Mouse (Mus musculus) ES-Bruce4 (cell line): ENCODE results near the gene Xndc1. TPM values are rescaled to one million over a fixed set of nuclear protein-coding genes. Genes with fewer than 3 reads are reported as not detected.
"Not testable (repeated sequence)": the region's sequence is repeated elsewhere in the genome, so short reads cannot be mapped to it uniquely, and the experiment has no call there.

Experiments
- H3K27ac ChIP-seq: 2 replicates; pipeline ENCODE4 v1.5.1; 2012; ENCODE audit warnings: low read length, inconsistent platforms; ENCODE audit not compliant: insufficient read depth
- H3K27me3 ChIP-seq: 2 replicates; pipeline ENCODE4 v1.6.1; 2012; ENCODE audit warnings: mild to moderate bottlenecking, low read length, inconsistent platforms; ENCODE audit not compliant: control insufficient read depth, poor library complexity, insufficient read depth, severe bottlenecking
- H3K36me3 ChIP-seq: 2 replicates; pipeline ENCODE4 v1.6.1; 2012; ENCODE audit warnings: inconsistent platforms, mild to moderate bottlenecking, low read length, moderate library complexity; ENCODE audit not compliant: control insufficient read depth, poor library complexity, insufficient read depth, severe bottlenecking
- H3K4me1 ChIP-seq: one replicate; pipeline ENCODE4 v1.8.1; 2011; ENCODE audit warnings: low read length; ENCODE audit not compliant: control insufficient read depth, insufficient read depth
- H3K4me3 ChIP-seq: 2 replicates; pipeline ENCODE4 v1.5.1; 2011; ENCODE audit warnings: low read depth, mild to moderate bottlenecking, low read length
- H3K9ac ChIP-seq: 2 replicates; pipeline ENCODE4 v1.6.1; 2012; ENCODE audit warnings: low read depth, mild to moderate bottlenecking, inconsistent platforms; ENCODE audit not compliant: poor library complexity, severe bottlenecking
- H3K9me3 ChIP-seq: replicated peaks from 2 replicates; pipeline ENCODE4 v1.6.1; 2012; ENCODE audit warnings: mild to moderate bottlenecking, low read length, inconsistent platforms; ENCODE audit not compliant: control insufficient read depth, poor library complexity, insufficient read depth, severe bottlenecking
- CTCF ChIP-seq: IDR thresholded peaks from one replicate; pipeline ENCODE4 v1.8.1; 2011; ENCODE audit warnings: low read depth, low read length
- EP300 ChIP-seq: IDR thresholded peaks from 2 replicates; pipeline ENCODE4 v1.6.1; 2011; ENCODE audit warnings: low read depth, low read length; ENCODE audit not compliant: insufficient read depth
- POLR2A ChIP-seq: IDR thresholded peaks from one replicate; pipeline ENCODE4 v1.8.1; 2011; ENCODE audit warnings: low read length; ENCODE audit not compliant: insufficient read depth
- polyA plus RNA-seq: library from polyadenylated mRNA; stranded (reverse); fragments of >200 nt; gene quantifications from 2 replicates; pipeline ENCODE4 v1.2.4, GENCODE M21; 2011; ENCODE audit warnings: low read depth; ENCODE audit not compliant: missing spikeins, insufficient read depth, insufficient read length

Xndc1 gene
- polyA plus RNA-seq, 1 experiment, result 54.2 TPM

- Histone ChIP-seq H3K4me1 (no peaks in the 10 kb centered on the region), H3K27me3 (no peaks in the 10 kb centered on the region), H3K9ac (no peak overlapping the region), H3K27ac (no peak overlapping the region), H3K9me3 (no peaks in the 10 kb centered on the region), H3K36me3 (peaks cover 20% of the 10 kb centered on the region; the same call in 1 of the 2 replicates), H3K4me3 (no peak overlapping the region)
- TF ChIP-seq EP300, result no peak
- no peak for TF ChIP-seq POLR2A
- TF ChIP-seq CTCF, result no peak
These were observed 41.5 kb upstream of the Xndc1 start for GRCm38 (mm10) chr7:102023821-102024220.

GRCm38 (mm10) chr7:102025187-102026119 is 39.9 kb upstream of the Xndc1 start:
- no peaks in the 10 kb centered on the region for H3K27me3 ChIP-seq
- TF ChIP-seq CTCF (no peak), EP300 (no peak), POLR2A (no peak)
- no peaks in the 10 kb centered on the region for H3K9me3 ChIP-seq
- no peak overlapping the region for H3K9ac ChIP-seq
- no peak overlapping the region for H3K27ac ChIP-seq
- H3K36me3 ChIP-seq, result peaks cover 18% of the 10 kb centered on the region
- no peaks in the 10 kb centered on the region for H3K4me1 ChIP-seq
- H3K4me3 ChIP-seq, result no peak overlapping the region

- Histone ChIP-seq H3K4me3 (no peak overlapping the region), H3K27ac (no peak overlapping the region), H3K36me3 (peaks cover 45% of the 10 kb centered on the region), H3K27me3 (no peaks in the 10 kb centered on the region), H3K9me3 (no peaks in the 10 kb centered on the region), H3K9ac (no peak overlapping the region), H3K4me1 (no peaks in the 10 kb centered on the region)
- TF ChIP-seq CTCF (no peak), POLR2A (no peak), EP300 (no peak)
These were observed 30.4 kb upstream of the Xndc1 start for GRCm38 (mm10) chr7:102034904-102035303.

GRCm38 (mm10) chr7:102035534-102035933 is 29.8 kb upstream of the Xndc1 start:
- no peak overlapping the region for H3K27ac ChIP-seq
- no peaks in the 10 kb centered on the region for H3K9me3 ChIP-seq
- H3K4me1 ChIP-seq, result no peaks in the 10 kb centered on the region
- TF ChIP-seq POLR2A (no peak), EP300 (no peak), CTCF (no peak)
- no peaks in the 10 kb centered on the region for H3K27me3 ChIP-seq
- no peak overlapping the region for H3K9ac ChIP-seq
- H3K36me3 ChIP-seq, result peaks cover 45% of the 10 kb centered on the region
- H3K4me3 ChIP-seq, result no peak overlapping the region

- TF ChIP-seq CTCF (no peak), POLR2A (no peak), EP300 (no peak)
- no peak overlapping the region for H3K4me3 ChIP-seq
- H3K27ac ChIP-seq, result no peak overlapping the region
- H3K27me3 ChIP-seq, result no peaks in the 10 kb centered on the region
- H3K9ac ChIP-seq, result no peak overlapping the region
- no peaks in the 10 kb centered on the region for H3K9me3 ChIP-seq
- H3K36me3 ChIP-seq, result peaks cover 42% of the 10 kb centered on the region
- no peaks in the 10 kb centered on the region for H3K4me1 ChIP-seq
These were observed 28.0 kb upstream of the Xndc1 start for GRCm38 (mm10) chr7:102037318-102037717.

- Histone ChIP-seq H3K9ac (no peak overlapping the region), H3K27ac (no peak overlapping the region), H3K36me3 (peaks cover 24% of the 10 kb centered on the region), H3K4me1 (no peaks in the 10 kb centered on the region), H3K9me3 (no peaks in the 10 kb centered on the region), H3K4me3 (no peak overlapping the region), H3K27me3 (no peaks in the 10 kb centered on the region)
- no peak for TF ChIP-seq CTCF
- no peak for TF ChIP-seq POLR2A
- no peak for TF ChIP-seq EP300
These were observed 23.0 kb upstream of the Xndc1 start for GRCm38 (mm10) chr7:102042314-102042713.

- not testable (repeated sequence) for H3K4me1 ChIP-seq, H3K9ac ChIP-seq, H3K4me3 ChIP-seq, H3K27me3 ChIP-seq, H3K9me3 ChIP-seq, H3K36me3 ChIP-seq, H3K27ac ChIP-seq
These were observed 16.8 kb upstream of the Xndc1 start for GRCm38 (mm10) chr7:102048524-102048923.
